Mouse (Mus musculus): ENCODE measurements at regions not wholly inside any gene's neighbourhood (a gene's known extent, or its start where the extent isn't known, plus 50 kb on each side); places are given as distances from the start of the nearest gene placed in this dataset.

GRCm38 (mm10) chr13:70019999-70020838, 218.0 kb downstream of the Med10 start:
- 30% methylated on average over 7 of the region's 7 CpGs for WGBS
- Histone ChIP-seq H3K27ac (ENCODE audit: low read length) (no peak overlapping the region), H3K4me1 (ENCODE audit: control insufficient read depth, insufficient read depth, low read length) (no peaks in the 10 kb centered on the region), H3K9ac (replicated peaks; ENCODE audit: low read depth, low read length) (no peak overlapping the region), H3K4me3 (ENCODE audit: low read depth, low read length) (no peak overlapping the region), H3K36me3 (ENCODE audit: control insufficient read depth, insufficient read depth, low read length) (no peaks in the 10 kb centered on the region), H3K9me3 (ENCODE audit: control insufficient read depth, low read depth, low read length) (no peaks in the 10 kb centered on the region), H3K27me3 (ENCODE audit: control insufficient read depth, insufficient read depth, low read length) (no peaks in the 10 kb centered on the region), H3K4me2 (replicated peaks; ENCODE audit: low read depth, low read length) (no peak overlapping the region)
- no peak for ATAC-seq (ENCODE audit: insufficient number of reproducible peaks, insufficient read depth, low FRiP score, low read depth)

DNA sequence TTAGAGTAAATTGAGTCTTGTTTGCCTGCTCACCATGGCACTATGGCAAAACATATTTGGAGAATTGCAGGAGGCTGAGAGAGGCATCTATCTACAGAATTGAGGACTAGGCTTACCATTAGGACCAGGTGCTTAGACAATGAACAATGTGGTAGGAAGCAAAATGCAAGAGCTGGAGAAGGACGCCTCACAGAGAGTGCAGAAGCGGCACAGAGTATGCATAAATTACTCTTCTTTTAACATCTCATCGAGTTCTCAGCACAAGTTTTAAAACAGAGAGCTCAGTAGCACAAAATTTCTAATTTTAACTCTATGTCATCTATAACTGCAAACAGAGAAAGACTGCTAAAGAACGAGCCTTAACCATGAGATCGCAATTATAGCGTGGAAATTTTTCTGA, 231.1 kb downstream of the Med10 start:
- ATAC-seq (ENCODE audit: insufficient number of reproducible peaks, insufficient read depth, low FRiP score, low read depth): no peak
- WGBS: 78% methylated on average over 6 of the region's 6 CpGs
- H3K9ac ChIP-seq (replicated peaks; ENCODE audit: low read depth, low read length): no peak overlapping the region
- no peak overlapping the region for H3K4me2 ChIP-seq (replicated peaks; ENCODE audit: low read depth, low read length)
- H3K9me3 ChIP-seq (ENCODE audit: control insufficient read depth, low read depth, low read length): no peaks in the 10 kb centered on the region
- H3K4me1 ChIP-seq (ENCODE audit: control insufficient read depth, insufficient read depth, low read length): no peaks in the 10 kb centered on the region
- no peaks in the 10 kb centered on the region for H3K36me3 ChIP-seq (ENCODE audit: control insufficient read depth, insufficient read depth, low read length)
- no peak overlapping the region for H3K27ac ChIP-seq (ENCODE audit: low read length)
- no peaks in the 10 kb centered on the region for H3K27me3 ChIP-seq (ENCODE audit: control insufficient read depth, insufficient read depth, low read length)
- no peak overlapping the region for H3K4me3 ChIP-seq (ENCODE audit: low read depth, low read length)

- 66% methylated on average over 4 of the region's 4 CpGs for WGBS
- Histone ChIP-seq H3K36me3 (ENCODE audit: control insufficient read depth, insufficient read depth, low read length) (no peaks in the 10 kb centered on the region), H3K4me1 (ENCODE audit: control insufficient read depth, insufficient read depth, low read length) (no peaks in the 10 kb centered on the region), H3K4me3 (ENCODE audit: low read depth, low read length) (no peak overlapping the region), H3K27ac (ENCODE audit: low read length) (no peak overlapping the region), H3K9ac (replicated peaks; ENCODE audit: low read depth, low read length) (no peak overlapping the region), H3K27me3 (ENCODE audit: control insufficient read depth, insufficient read depth, low read length) (no peaks in the 10 kb centered on the region), H3K4me2 (replicated peaks; ENCODE audit: low read depth, low read length) (no peak overlapping the region), H3K9me3 (ENCODE audit: control insufficient read depth, low read depth, low read length) (no peaks in the 10 kb centered on the region)
- no peak for ATAC-seq (ENCODE audit: insufficient number of reproducible peaks, insufficient read depth, low FRiP score, low read depth)
Measured at GRCm38 (mm10) chr13:70033763-70034162, 231.6 kb downstream of the Med10 start.

GRCm38 (mm10) chr13:70037985-70038667, 235.9 kb downstream of the Med10 start:
- no peak overlapping the region for H3K4me2 ChIP-seq (replicated peaks; ENCODE audit: low read depth, low read length)
- no peaks in the 10 kb centered on the region for H3K27me3 ChIP-seq (ENCODE audit: control insufficient read depth, insufficient read depth, low read length)
- no peaks in the 10 kb centered on the region for H3K9me3 ChIP-seq (ENCODE audit: control insufficient read depth, low read depth, low read length)
- WGBS: 32% methylated on average over 11 of the region's 11 CpGs
- H3K27ac ChIP-seq (ENCODE audit: low read length): no peak overlapping the region
- ATAC-seq (ENCODE audit: insufficient number of reproducible peaks, insufficient read depth, low FRiP score, low read depth): peak; percentile 49; the same call in 1 of the 2 replicates
- no peak overlapping the region for H3K9ac ChIP-seq (replicated peaks; ENCODE audit: low read depth, low read length)
- no peaks in the 10 kb centered on the region for H3K36me3 ChIP-seq (ENCODE audit: control insufficient read depth, insufficient read depth, low read length)
- H3K4me3 ChIP-seq (ENCODE audit: low read depth, low read length): no peak overlapping the region
- no peaks in the 10 kb centered on the region for H3K4me1 ChIP-seq (ENCODE audit: control insufficient read depth, insufficient read depth, low read length)

- no peak overlapping the region for H3K4me3 ChIP-seq (ENCODE audit: low read depth, low read length)
- H3K27ac ChIP-seq (ENCODE audit: low read length): no peak overlapping the region
- H3K9ac ChIP-seq (replicated peaks; ENCODE audit: low read depth, low read length): no peak overlapping the region
- 0 out of 2 replicates have a peak, but pooled peaks cover 2% of the 10 kb centered on the region for H3K4me1 ChIP-seq (ENCODE audit: control insufficient read depth, insufficient read depth, low read length)
- ATAC-seq (ENCODE audit: insufficient number of reproducible peaks, insufficient read depth, low FRiP score, low read depth): no peak
- no peaks in the 10 kb centered on the region for H3K27me3 ChIP-seq (ENCODE audit: control insufficient read depth, insufficient read depth, low read length)
- 67% methylated on average over 9 of the region's 9 CpGs for WGBS
- no peak overlapping the region for H3K4me2 ChIP-seq (replicated peaks; ENCODE audit: low read depth, low read length)
- no peaks in the 10 kb centered on the region for H3K9me3 ChIP-seq (ENCODE audit: control insufficient read depth, low read depth, low read length)
- no peaks in the 10 kb centered on the region for H3K36me3 ChIP-seq (ENCODE audit: control insufficient read depth, insufficient read depth, low read length)
Measured at GRCm38 (mm10) chr13:70057920-70058319, 255.7 kb downstream of the Med10 start.

DNA sequence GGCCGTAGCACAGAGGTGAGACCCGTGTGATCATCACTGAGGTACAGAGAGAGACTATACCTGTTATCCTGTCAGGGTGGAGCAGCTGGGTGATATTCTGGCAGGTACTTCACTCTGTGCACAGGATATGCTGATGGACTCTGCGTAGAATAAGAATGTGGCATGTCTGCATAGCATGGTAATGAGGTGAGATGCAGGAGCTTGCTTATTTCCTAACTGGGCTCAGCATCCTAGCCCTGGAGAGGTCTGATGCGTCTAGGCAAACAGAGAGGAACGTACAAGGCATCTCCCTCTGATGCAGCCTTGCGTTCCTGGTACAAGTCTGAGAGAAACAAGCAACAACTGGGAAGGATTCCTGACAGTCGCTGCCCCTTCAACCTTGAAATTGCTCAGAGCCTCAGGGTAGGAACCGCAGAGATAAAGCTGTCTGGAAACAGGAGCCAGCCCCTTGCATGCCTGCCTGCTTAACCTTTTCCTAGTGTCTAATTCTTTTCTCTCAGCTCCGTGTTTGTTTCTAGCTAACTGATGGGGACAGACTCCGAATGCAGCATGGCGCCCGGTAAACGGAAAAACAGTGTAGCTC, 259.3 kb downstream of the Med10 start:
- H3K36me3 ChIP-seq (ENCODE audit: control insufficient read depth, insufficient read depth, low read length): no peaks in the 10 kb centered on the region
- H3K4me2 ChIP-seq (replicated peaks; ENCODE audit: low read depth, low read length): no peak overlapping the region
- H3K4me1 ChIP-seq (ENCODE audit: control insufficient read depth, insufficient read depth, low read length): 0 out of 2 replicates have a peak, but pooled peaks cover 2% of the 10 kb centered on the region
- no peak overlapping the region for H3K9ac ChIP-seq (replicated peaks; ENCODE audit: low read depth, low read length)
- 75% methylated on average over 13 of the region's 13 CpGs for WGBS
- H3K4me3 ChIP-seq (ENCODE audit: low read depth, low read length): no peak overlapping the region
- no peaks in the 10 kb centered on the region for H3K27me3 ChIP-seq (ENCODE audit: control insufficient read depth, insufficient read depth, low read length)
- ATAC-seq (ENCODE audit: insufficient number of reproducible peaks, insufficient read depth, low FRiP score, low read depth): no peak
- no peak overlapping the region for H3K27ac ChIP-seq (ENCODE audit: low read length)
- H3K9me3 ChIP-seq (ENCODE audit: control insufficient read depth, low read depth, low read length): no peaks in the 10 kb centered on the region

DNA sequence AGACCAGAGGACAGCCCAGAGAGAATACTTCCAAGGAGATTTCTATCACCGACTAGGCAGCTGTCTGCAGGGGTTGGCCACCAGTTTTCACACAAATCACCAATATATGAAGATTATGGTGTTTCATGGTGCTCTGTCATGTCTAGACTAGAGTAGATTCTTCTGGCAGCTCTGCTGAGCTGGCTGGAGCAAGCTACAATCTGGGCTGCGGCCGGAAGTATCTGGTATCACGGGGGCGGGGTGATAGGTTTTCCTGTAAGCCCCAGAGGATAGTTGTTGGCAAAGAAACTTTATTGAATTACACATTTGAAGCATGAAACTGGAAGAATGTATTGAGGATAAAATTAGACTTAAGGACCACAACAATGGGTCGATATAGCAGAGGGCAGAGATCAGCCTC, 271.5 kb downstream of the Med10 start:
- no peaks in the 10 kb centered on the region for H3K4me1 ChIP-seq (ENCODE audit: control insufficient read depth, insufficient read depth, low read length)
- no peak for ATAC-seq (ENCODE audit: insufficient number of reproducible peaks, insufficient read depth, low FRiP score, low read depth)
- WGBS: 82% methylated on average over 6 of the region's 6 CpGs
- no peaks in the 10 kb centered on the region for H3K27me3 ChIP-seq (ENCODE audit: control insufficient read depth, insufficient read depth, low read length)
- no peak overlapping the region for H3K4me3 ChIP-seq (ENCODE audit: low read depth, low read length)
- H3K36me3 ChIP-seq (ENCODE audit: control insufficient read depth, insufficient read depth, low read length): no peaks in the 10 kb centered on the region
- no peak overlapping the region for H3K9ac ChIP-seq (replicated peaks; ENCODE audit: low read depth, low read length)
- H3K9me3 ChIP-seq (ENCODE audit: control insufficient read depth, low read depth, low read length): no peaks in the 10 kb centered on the region
- no peak overlapping the region for H3K27ac ChIP-seq (ENCODE audit: low read length)
- H3K4me2 ChIP-seq (replicated peaks; ENCODE audit: low read depth, low read length): no peak overlapping the region

GRCm38 (mm10) chr13:70075353-70075752, 273.2 kb downstream of the Med10 start:
- no peaks in the 10 kb centered on the region for H3K27me3 ChIP-seq (ENCODE audit: control insufficient read depth, insufficient read depth, low read length)
- no peaks in the 10 kb centered on the region for H3K9me3 ChIP-seq (ENCODE audit: control insufficient read depth, low read depth, low read length)
- H3K27ac ChIP-seq (ENCODE audit: low read length): no peak overlapping the region
- H3K9ac ChIP-seq (replicated peaks; ENCODE audit: low read depth, low read length): no peak overlapping the region
- no peaks in the 10 kb centered on the region for H3K36me3 ChIP-seq (ENCODE audit: control insufficient read depth, insufficient read depth, low read length)
- no peaks in the 10 kb centered on the region for H3K4me1 ChIP-seq (ENCODE audit: control insufficient read depth, insufficient read depth, low read length)
- H3K4me2 ChIP-seq (replicated peaks; ENCODE audit: low read depth, low read length): no peak overlapping the region
- 86% methylated on average over 4 of the region's 4 CpGs for WGBS
- ATAC-seq (ENCODE audit: insufficient number of reproducible peaks, insufficient read depth, low FRiP score, low read depth): no peak
- no peak overlapping the region for H3K4me3 ChIP-seq (ENCODE audit: low read depth, low read length)
